Mouse (Mus musculus) liver, embryonic 11.5 days (tissue): ENCODE data around the gene Yif1a. TPM values are rescaled to one million over a fixed set of nuclear protein-coding genes. Genes with fewer than 3 reads are reported as not detected.

Source experiments
- ATAC-seq: fragments of 200-750 bp; cut with Nextera tagmentation; replicated peaks from 2 replicates; pipeline ENCODE4 v1.8.0; 2017; ENCODE audit warnings: moderate number of reproducible peaks, mild to moderate bottlenecking, moderate TSS enrichment, moderate library complexity; ENCODE audit not compliant: low FRiP score
- DNase-seq: peaks from one replicate; pipeline ENCODE4 v3.0.0-alpha.2; 2017; ENCODE audit warnings: low spot score
- H3K27ac ChIP-seq: fragments of 300-500 bp; sonication (generic); 2 replicates; pipeline ENCODE4 v1.5.1; 2014; ENCODE audit warnings: mild to moderate bottlenecking, low read depth, low read length, control low read depth
- H3K27me3 ChIP-seq: fragments of 300-500 bp; sonication (generic); replicated peaks from 2 replicates; pipeline ENCODE4 v1.6.1; 2014; ENCODE audit warnings: low read length, mixed read lengths; ENCODE audit not compliant: control insufficient read depth, insufficient read depth
- H3K36me3 ChIP-seq: fragments of 300-500 bp; sonication (generic); 2 replicates; pipeline ENCODE4 v1.6.1; 2014; ENCODE audit warnings: mild to moderate bottlenecking, low read length, moderate library complexity, mixed read lengths; ENCODE audit not compliant: control insufficient read depth, insufficient read depth
- H3K4me1 ChIP-seq: fragments of 300-500 bp; sonication (generic); replicated peaks from 2 replicates; pipeline ENCODE4 v1.6.1; 2014; ENCODE audit warnings: low read length, mixed read lengths; ENCODE audit not compliant: control insufficient read depth, insufficient read depth
- H3K4me2 ChIP-seq: fragments of 300-500 bp; sonication (generic); 2 replicates; pipeline ENCODE4 v1.6.1; 2014; ENCODE audit warnings: mild to moderate bottlenecking, control low read depth, moderate library complexity
- H3K4me3 ChIP-seq: fragments of 300-500 bp; sonication (generic); 2 replicates; pipeline ENCODE4 v1.5.1; 2014; ENCODE audit warnings: low read depth, low read length, control low read depth
- H3K9ac ChIP-seq: fragments of 300-500 bp; sonication (generic); 2 replicates; pipeline ENCODE4 v1.6.1; 2014; ENCODE audit warnings: low read depth, low read length, control low read depth
- H3K9me3 ChIP-seq: fragments of 300-500 bp; sonication (generic); 2 replicates; pipeline ENCODE4 v1.6.1; 2016; ENCODE audit warnings: low read length, inconsistent platforms, mixed read lengths; ENCODE audit not compliant: control insufficient read depth
- WGBS: fragments of 180-500 bp; shearing (Covaris S2); extraction: QIAGEN DNeasy Blood & Tissue Kit; methylation state at CpG from one replicate; pipeline ENCODE4 v1.1.7; 2014; 5-methylcytosine and 5-hydroxymethylcytosine counted together
- polyA plus RNA-seq: library from polyadenylated mRNA; unstranded; fragments of >200 nt; fragmentation: Nextera tagmentation; extraction: Ambion mirVana; gene quantifications from 2 replicates; pipeline ENCODE4 v1.2.1, GENCODE M21; 2014

The Yif1a gene
- polyA plus RNA-seq, 1 experiment from 2014 or later = 77.8 TPM

DNA sequence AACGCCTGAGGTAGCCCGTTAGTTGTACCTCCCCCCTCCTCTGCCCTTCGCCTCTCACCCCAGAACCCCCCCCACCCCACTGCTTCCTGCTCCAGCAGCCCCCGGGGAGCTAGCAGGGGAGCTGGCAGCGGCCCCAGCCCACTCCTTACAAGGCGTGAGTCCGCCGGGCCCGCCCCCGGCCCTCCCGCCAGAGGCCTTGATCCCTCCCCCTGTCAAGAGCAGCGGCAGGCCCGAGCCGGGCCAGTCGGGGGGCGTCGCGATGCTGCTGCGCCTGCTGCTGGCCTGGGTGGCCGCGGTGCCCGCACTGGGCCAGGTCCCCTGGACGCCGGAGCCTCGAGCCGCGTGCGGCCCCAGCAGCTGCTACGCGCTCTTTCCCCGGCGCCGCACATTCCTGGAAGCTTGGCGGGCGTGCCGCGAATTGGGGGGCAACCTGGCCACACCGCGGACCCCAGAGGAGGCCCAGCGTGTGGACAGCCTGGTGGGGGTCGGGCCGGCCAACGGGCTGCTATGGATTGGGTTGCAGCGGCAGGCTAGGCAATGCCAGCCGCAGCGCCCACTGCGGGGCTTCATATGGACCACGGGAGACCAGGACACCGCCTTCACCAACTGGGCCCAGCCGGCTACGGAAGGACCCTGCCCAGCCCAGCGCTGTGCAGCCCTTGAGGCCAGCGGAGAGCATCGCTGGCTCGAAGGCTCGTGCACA lies 20.3 kb upstream of the Yif1a start, which contains the start of gene Cd248:
TSS of gene Cd248 (plus strand) at position 212 of the 703 bp plus-strand sequence.
- Histone ChIP-seq H3K9me3 (no peaks in the 10 kb centered on the region), H3K4me3 (peak within 1 kb of the TSS; percentile 59), H3K36me3 (no peaks in the 10 kb centered on the region), H3K27ac (peak within 1 kb of the TSS; percentile 90), H3K27me3 (peaks cover 40% of the 10 kb centered on the region), H3K4me2 (peak within 1 kb of the TSS; percentile 95), H3K9ac (peak within 1 kb of the TSS; percentile 73), H3K4me1 (peaks cover 62% of the 10 kb centered on the region)
- DNase-seq (peak; percentile 71), ATAC-seq (0 out of 2 replicates have a peak, but pooled peaks have one; percentile 9)
- WGBS = 2% methylated on average over 54 of the region's 56 CpGs

DNA sequence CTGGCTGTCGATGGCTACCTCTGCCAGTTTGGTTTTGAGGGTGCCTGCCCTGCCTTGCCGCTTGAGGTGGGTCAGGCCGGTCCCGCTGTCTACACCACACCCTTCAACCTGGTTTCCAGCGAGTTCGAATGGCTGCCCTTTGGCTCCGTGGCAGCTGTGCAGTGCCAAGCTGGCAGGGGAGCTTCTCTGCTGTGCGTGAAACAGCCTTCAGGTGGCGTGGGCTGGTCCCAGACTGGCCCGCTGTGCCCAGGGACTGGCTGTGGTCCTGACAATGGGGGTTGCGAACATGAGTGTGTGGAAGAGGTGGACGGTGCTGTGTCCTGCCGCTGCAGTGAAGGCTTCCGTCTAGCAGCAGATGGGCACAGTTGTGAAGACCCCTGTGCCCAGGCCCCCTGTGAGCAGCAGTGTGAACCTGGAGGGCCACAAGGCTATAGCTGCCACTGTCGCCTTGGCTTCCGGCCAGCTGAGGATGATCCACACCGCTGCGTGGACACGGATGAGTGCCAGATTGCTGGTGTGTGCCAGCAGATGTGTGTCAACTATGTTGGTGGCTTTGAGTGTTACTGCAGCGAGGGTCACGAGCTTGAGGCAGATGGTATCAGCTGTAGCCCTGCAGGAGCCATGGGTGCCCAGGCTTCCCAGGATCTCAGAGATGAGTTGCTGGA lies 19.6 kb upstream of the Yif1a start:
- Histone ChIP-seq H3K36me3 (no peaks in the 10 kb centered on the region), H3K4me2 (peak overlapping the region; percentile 95), H3K27ac (peak overlapping the region; percentile 90), H3K9me3 (no peaks in the 10 kb centered on the region), H3K27me3 (peaks cover 40% of the 10 kb centered on the region), H3K9ac (peak overlapping the region; percentile 73), H3K4me1 (peaks cover 62% of the 10 kb centered on the region), H3K4me3 (peak overlapping the region; percentile 59)
- ATAC-seq (no peak), DNase-seq (no peak)
- WGBS = 36% methylated on average over 21 of the region's 21 CpGs

- ATAC-seq = no peak
- no peak overlapping the region for H3K9ac ChIP-seq
- WGBS = 74% methylated on average over 5 of the region's 5 CpGs
- peaks cover 41% of the 10 kb centered on the region for H3K27me3 ChIP-seq
- peak overlapping the region; percentile 59; the same call in 1 of the 2 replicates for H3K4me3 ChIP-seq
- peaks cover 62% of the 10 kb centered on the region for H3K4me1 ChIP-seq
- H3K36me3 ChIP-seq = no peaks in the 10 kb centered on the region
- H3K27ac ChIP-seq = no peak overlapping the region
- peak overlapping the region; percentile 95 for H3K4me2 ChIP-seq
- H3K9me3 ChIP-seq = no peaks in the 10 kb centered on the region
- DNase-seq = no peak
Observed at GRCm38 (mm10) chr19:5069486-5069885, 18.9 kb upstream of the Yif1a start.

DNA sequence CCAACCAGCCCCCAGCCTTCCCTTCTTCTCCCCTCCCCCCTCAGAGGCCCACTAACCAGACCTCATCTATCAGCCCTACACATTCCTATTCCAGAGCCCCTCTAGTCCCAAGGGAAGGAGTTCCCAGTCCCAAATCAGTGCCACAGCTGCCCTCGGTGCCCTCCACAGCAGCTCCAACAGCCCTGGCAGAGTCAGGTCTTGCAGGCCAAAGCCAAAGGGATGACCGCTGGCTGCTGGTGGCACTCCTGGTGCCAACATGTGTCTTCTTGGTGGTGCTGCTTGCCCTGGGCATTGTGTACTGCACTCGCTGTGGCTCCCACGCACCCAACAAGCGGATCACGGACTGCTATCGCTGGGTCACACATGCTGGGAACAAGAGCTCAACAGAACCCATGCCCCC lies 18.4 kb upstream of the Yif1a start:
- Histone ChIP-seq H3K9me3 (no peaks in the 10 kb centered on the region), H3K27ac (peak overlapping the region; percentile 30; the same call in 1 of the 2 replicates), H3K4me3 (no peak overlapping the region; the same call in 1 of the 2 replicates), H3K36me3 (no peaks in the 10 kb centered on the region), H3K9ac (no peak overlapping the region), H3K4me1 (peaks cover 59% of the 10 kb centered on the region), H3K27me3 (peaks cover 41% of the 10 kb centered on the region), H3K4me2 (peak overlapping the region; percentile 95)
- WGBS = 71% methylated on average over 7 of the region's 7 CpGs
- ATAC-seq (no peak), DNase-seq (no peak)

GRCm38 (mm10) chr19:5071077-5071476 lies 17.3 kb upstream of the Yif1a start:
- H3K36me3 ChIP-seq = no peaks in the 10 kb centered on the region
- peak overlapping the region; percentile 66 for H3K27ac ChIP-seq
- H3K4me2 ChIP-seq = peak overlapping the region; percentile 95
- peak overlapping the region; percentile 66 for H3K9ac ChIP-seq
- 14% methylated on average over 11 of the region's 11 CpGs for WGBS
- ATAC-seq = no peak
- H3K27me3 ChIP-seq = peaks cover 41% of the 10 kb centered on the region
- no peaks in the 10 kb centered on the region for H3K9me3 ChIP-seq
- H3K4me1 ChIP-seq = peaks cover 51% of the 10 kb centered on the region
- H3K4me3 ChIP-seq = peak overlapping the region; percentile 52
- DNase-seq = no peak

DNA sequence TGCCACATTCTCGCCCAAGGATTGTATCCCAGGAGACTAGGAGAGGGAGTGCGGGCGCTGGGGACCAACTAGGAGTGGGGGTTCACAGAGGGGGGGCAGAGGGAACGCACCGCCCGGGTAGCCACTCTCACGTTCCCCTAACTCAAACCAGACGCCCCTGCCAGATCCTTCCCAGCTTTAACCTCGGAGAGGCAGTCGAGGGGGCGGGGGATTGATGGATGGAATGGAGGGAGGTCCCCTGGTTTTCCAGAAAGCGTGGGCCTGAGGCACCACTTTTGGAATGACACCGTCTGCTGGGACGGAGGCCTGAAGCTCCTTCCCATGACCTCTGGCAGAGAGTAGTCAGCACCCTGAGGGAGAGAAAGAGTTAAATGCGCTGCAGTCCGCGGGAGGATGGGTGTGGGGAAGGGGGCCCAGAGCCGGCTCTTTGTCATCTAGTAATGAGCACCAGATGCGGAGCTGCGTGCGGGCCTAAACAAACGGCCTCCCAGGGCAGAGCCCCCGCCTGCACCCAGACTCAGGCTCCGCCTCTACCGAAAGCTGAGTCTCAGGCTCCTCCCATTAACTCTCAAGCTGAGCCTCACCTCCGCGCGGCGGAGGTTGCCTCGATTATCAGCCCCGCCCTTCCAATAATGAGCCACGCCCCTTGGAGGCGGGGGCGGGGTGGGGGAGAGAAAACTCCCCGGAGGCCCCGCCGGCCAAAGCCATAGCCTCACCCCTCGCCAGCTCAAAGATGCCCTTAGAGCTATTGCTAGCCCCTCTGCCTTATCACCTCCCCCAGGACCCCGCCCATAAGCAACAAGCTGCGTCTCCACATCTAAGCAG lies 16.6 kb upstream of the Yif1a start:
- H3K4me3 ChIP-seq = peak overlapping the region; percentile 52
- peaks cover 44% of the 10 kb centered on the region for H3K27me3 ChIP-seq
- peak overlapping the region; percentile 66 for H3K9ac ChIP-seq
- no peaks in the 10 kb centered on the region for H3K36me3 ChIP-seq
- DNase-seq (peak; percentile 84), ATAC-seq (peak; percentile 80)
- H3K27ac ChIP-seq = peak overlapping the region; percentile 66
- H3K9me3 ChIP-seq = no peaks in the 10 kb centered on the region
- peak overlapping the region; percentile 95 for H3K4me2 ChIP-seq
- H3K4me1 ChIP-seq = peaks cover 51% of the 10 kb centered on the region
- 2% methylated on average over 40 of the region's 40 CpGs for WGBS

- H3K27me3 ChIP-seq = peaks cover 44% of the 10 kb centered on the region
- ATAC-seq = peak; percentile 11; the same call in 1 of the 2 replicates
- WGBS = 4% methylated on average over 20 of the region's 20 CpGs
Observed at GRCm38 (mm10) chr19:5072389-5073019, 15.8 kb upstream of the Yif1a start.

GRCm38 (mm10) chr19:5073028-5073427 lies 15.3 kb upstream of the Yif1a start:
- no peak for DNase-seq
- 0 out of 2 replicates have a peak, but pooled peaks have one; percentile 11 for ATAC-seq
- Histone ChIP-seq H3K9me3 (no peaks in the 10 kb centered on the region), H3K4me3 (peak overlapping the region; percentile 52), H3K27ac (no peak overlapping the region), H3K4me1 (peaks cover 39% of the 10 kb centered on the region), H3K4me2 (peak overlapping the region; percentile 95), H3K27me3 (peaks cover 41% of the 10 kb centered on the region), H3K9ac (no peak overlapping the region), H3K36me3 (no peaks in the 10 kb centered on the region)
- WGBS = 2% methylated on average over 15 of the region's 15 CpGs

More at GRCm38 (mm10) chr19:5072389-5073019, 15.8 kb upstream of the Yif1a start:
- Histone ChIP-seq H3K9me3 (no peaks in the 10 kb centered on the region), H3K4me2 (peak overlapping the region; percentile 95), H3K27ac (peak overlapping the region; percentile 57; the same call in 1 of the 2 replicates), H3K36me3 (no peaks in the 10 kb centered on the region), H3K4me3 (peak overlapping the region; percentile 52), H3K4me1 (peaks cover 44% of the 10 kb centered on the region), H3K9ac (peak overlapping the region; percentile 66; the same call in 1 of the 2 replicates)
- no peak for DNase-seq
